Mouse (Mus musculus) testis, adult 2 months (tissue): ENCODE data around the gene Src.

Source experiments
- CTCF ChIP-seq: fragments of 200-500 bp; IDR thresholded peaks from 2 replicates; pipeline ENCODE4 v1.5.1; 2012; ENCODE audit warnings: low read depth, mild to moderate bottlenecking, inconsistent platforms, low read length, moderate library complexity; ENCODE audit not compliant: control insufficient read depth, insufficient read depth, insufficient replicate concordance
- POLR2A ChIP-seq: fragments of 200-500 bp; IDR thresholded peaks from 2 replicates; pipeline ENCODE4 v1.6.1; 2012; ENCODE audit warnings: low read depth, mild to moderate bottlenecking, inconsistent platforms, low read length, moderate library complexity; ENCODE audit not compliant: control insufficient read depth

GRCm38 (mm10) chr2:157427164-157427563 lies 8.9 kb downstream of the Src start:
- no peak for TF ChIP-seq POLR2A
- no peak for TF ChIP-seq CTCF
